Mouse (Mus musculus): ENCODE results near the gene Tldc1. TPM values are rescaled to one million over a fixed set of nuclear protein-coding genes. Genes with fewer than 3 reads are reported as not detected.

The Tldc1 gene
- polyA plus RNA-seq, 1 experiment from 2014 or later, result 9.5 TPM

- H3K27me3 ChIP-seq (replicated peaks; ENCODE audit: control insufficient read depth, insufficient read depth, low read length), result no peaks in the 10 kb centered on the region
- DNase-seq (ENCODE audit: low spot score), result no peak
- H3K4me2 ChIP-seq, result no peak overlapping the region
- no peak for ATAC-seq (replicated peaks; ENCODE audit: low FRiP score)
- no peaks in the 10 kb centered on the region for H3K9me3 ChIP-seq (ENCODE audit: control insufficient read depth, low read length)
- 41% methylated on average over 9 of the region's 9 CpGs for WGBS
- H3K36me3 ChIP-seq (ENCODE audit: control insufficient read depth, insufficient read depth, low read length), result no peaks in the 10 kb centered on the region
- no peak overlapping the region for H3K9ac ChIP-seq (ENCODE audit: low read depth, low read length)
- H3K27ac ChIP-seq (ENCODE audit: low read depth, low read length), result no peak overlapping the region
- peaks cover 6% of the 10 kb centered on the region; the same call in 1 of the 2 replicates for H3K4me1 ChIP-seq (replicated peaks; ENCODE audit: control insufficient read depth, insufficient read depth, low read length)
- H3K4me3 ChIP-seq (ENCODE audit: low read depth, low read length), result no peak overlapping the region
Observed at GRCm38 (mm10) chr8:119784141-119784574, 5.9 kb upstream of the Tldc1 start.

GRCm38 (mm10) chr8:119783579-119783978, 5.4 kb upstream of the Tldc1 start:
- Histone ChIP-seq H3K4me2 (no peak overlapping the region), H3K9me3 (ENCODE audit: control insufficient read depth, low read length) (no peaks in the 10 kb centered on the region), H3K4me1 (replicated peaks; ENCODE audit: control insufficient read depth, insufficient read depth, low read length) (peaks cover 10% of the 10 kb centered on the region; the same call in 1 of the 2 replicates), H3K27me3 (replicated peaks; ENCODE audit: control insufficient read depth, insufficient read depth, low read length) (no peaks in the 10 kb centered on the region), H3K4me3 (ENCODE audit: low read depth, low read length) (no peak overlapping the region), H3K9ac (ENCODE audit: low read depth, low read length) (0 out of 2 replicates have a peak overlapping the region, but pooled peaks have one; percentile 4), H3K27ac (ENCODE audit: low read depth, low read length) (no peak overlapping the region), H3K36me3 (ENCODE audit: control insufficient read depth, insufficient read depth, low read length) (no peaks in the 10 kb centered on the region)
- DNase-seq (ENCODE audit: low spot score) (no peak), ATAC-seq (replicated peaks; ENCODE audit: low FRiP score) (no peak)
- WGBS, result 56% methylated on average over 6 of the region's 6 CpGs

GRCm38 (mm10) chr8:119782715-119783114, 4.5 kb upstream of the Tldc1 start:
- no peak for DNase-seq (ENCODE audit: low spot score)
- Histone ChIP-seq H3K36me3 (ENCODE audit: control insufficient read depth, insufficient read depth, low read length) (no peaks in the 10 kb centered on the region), H3K4me3 (ENCODE audit: low read depth, low read length) (no peak overlapping the region), H3K27me3 (replicated peaks; ENCODE audit: control insufficient read depth, insufficient read depth, low read length) (no peaks in the 10 kb centered on the region), H3K4me2 (no peak overlapping the region), H3K9ac (ENCODE audit: low read depth, low read length) (no peak overlapping the region), H3K9me3 (ENCODE audit: control insufficient read depth, low read length) (no peaks in the 10 kb centered on the region), H3K4me1 (replicated peaks; ENCODE audit: control insufficient read depth, insufficient read depth, low read length) (peaks cover 13% of the 10 kb centered on the region; the same call in 1 of the 2 replicates), H3K27ac (ENCODE audit: low read depth, low read length) (no peak overlapping the region)
- ATAC-seq (replicated peaks; ENCODE audit: low FRiP score), result no peak
- 6% methylated on average over 5 of the region's 5 CpGs for WGBS

- H3K36me3 ChIP-seq (ENCODE audit: control insufficient read depth, insufficient read depth, low read length), result no peaks in the 10 kb centered on the region
- H3K27me3 ChIP-seq (replicated peaks; ENCODE audit: control insufficient read depth, insufficient read depth, low read length), result no peaks in the 10 kb centered on the region
- H3K4me3 ChIP-seq (ENCODE audit: low read depth, low read length), result no peak overlapping the region
- H3K27ac ChIP-seq (ENCODE audit: low read depth, low read length), result no peak overlapping the region
- peaks cover 18% of the 10 kb centered on the region; the same call in 1 of the 2 replicates for H3K4me1 ChIP-seq (replicated peaks; ENCODE audit: control insufficient read depth, insufficient read depth, low read length)
- no peak overlapping the region for H3K4me2 ChIP-seq
- DNase-seq (ENCODE audit: low spot score) (no peak), ATAC-seq (replicated peaks; ENCODE audit: low FRiP score) (no peak)
- 68% methylated on average over 4 of the region's 4 CpGs for WGBS
- H3K9me3 ChIP-seq (ENCODE audit: control insufficient read depth, low read length), result no peaks in the 10 kb centered on the region
- H3K9ac ChIP-seq (ENCODE audit: low read depth, low read length), result no peak overlapping the region
Observed at GRCm38 (mm10) chr8:119781086-119781840, 3.0 kb upstream of the Tldc1 start.

- Histone ChIP-seq H3K27me3 (replicated peaks; ENCODE audit: control insufficient read depth, insufficient read depth, low read length) (no peaks in the 10 kb centered on the region), H3K4me3 (ENCODE audit: low read depth, low read length) (no peak overlapping the region), H3K36me3 (ENCODE audit: control insufficient read depth, insufficient read depth, low read length) (no peaks in the 10 kb centered on the region), H3K9ac (ENCODE audit: low read depth, low read length) (no peak overlapping the region), H3K27ac (ENCODE audit: low read depth, low read length) (no peak overlapping the region), H3K4me1 (replicated peaks; ENCODE audit: control insufficient read depth, insufficient read depth, low read length) (peaks cover 18% of the 10 kb centered on the region; the same call in 1 of the 2 replicates), H3K9me3 (ENCODE audit: control insufficient read depth, low read length) (no peaks in the 10 kb centered on the region), H3K4me2 (no peak overlapping the region)
- DNase-seq (ENCODE audit: low spot score) (no peak), ATAC-seq (replicated peaks; ENCODE audit: low FRiP score) (no peak)
- 72% methylated on average over 9 of the region's 9 CpGs for WGBS
Observed at GRCm38 (mm10) chr8:119780402-119781049, 2.3 kb upstream of the Tldc1 start.

- Histone ChIP-seq H3K9me3 (ENCODE audit: control insufficient read depth, low read length) (no peaks in the 10 kb centered on the region), H3K4me3 (ENCODE audit: low read depth, low read length) (peak overlapping the region; percentile 74; the same call in 1 of the 2 replicates), H3K27ac (ENCODE audit: low read depth, low read length) (no peak overlapping the region), H3K4me1 (replicated peaks; ENCODE audit: control insufficient read depth, insufficient read depth, low read length) (peaks cover 13% of the 10 kb centered on the region; the same call in 1 of the 2 replicates), H3K9ac (ENCODE audit: low read depth, low read length) (no peak overlapping the region), H3K36me3 (ENCODE audit: control insufficient read depth, insufficient read depth, low read length) (no peaks in the 10 kb centered on the region), H3K27me3 (replicated peaks; ENCODE audit: control insufficient read depth, insufficient read depth, low read length) (no peaks in the 10 kb centered on the region), H3K4me2 (peak overlapping the region; percentile 97)
- WGBS, result 23% methylated on average over 14 of the region's 14 CpGs
- peak; percentile 76 for DNase-seq (ENCODE audit: low spot score)
- ATAC-seq (replicated peaks; ENCODE audit: low FRiP score), result 0 out of 2 replicates have a peak, but pooled peaks have one; percentile 3
Observed at GRCm38 (mm10) chr8:119779013-119779737, 959 bp upstream of the Tldc1 start.

- H3K9me3 ChIP-seq (ENCODE audit: control insufficient read depth, low read length), result no peaks in the 10 kb centered on the region
- H3K27ac ChIP-seq (ENCODE audit: low read depth, low read length), result peak overlapping the region; percentile 54
- peak overlapping the region; percentile 74 for H3K4me3 ChIP-seq (ENCODE audit: low read depth, low read length)
- peak overlapping the region; percentile 88 for H3K9ac ChIP-seq (ENCODE audit: low read depth, low read length)
- no peaks in the 10 kb centered on the region for H3K36me3 ChIP-seq (ENCODE audit: control insufficient read depth, insufficient read depth, low read length)
- no peak for DNase-seq (ENCODE audit: low spot score)
- peak overlapping the region; percentile 97 for H3K4me2 ChIP-seq
- no peaks in the 10 kb centered on the region for H3K27me3 ChIP-seq (replicated peaks; ENCODE audit: control insufficient read depth, insufficient read depth, low read length)
- H3K4me1 ChIP-seq (replicated peaks; ENCODE audit: control insufficient read depth, insufficient read depth, low read length), result peaks cover 13% of the 10 kb centered on the region; the same call in 1 of the 2 replicates
- WGBS, result 33% methylated on average over 7 of the region's 7 CpGs
- ATAC-seq (replicated peaks; ENCODE audit: low FRiP score), result peak; percentile 13
Observed at GRCm38 (mm10) chr8:119777765-119778164, 451 bp downstream of the Tldc1 start.

- Histone ChIP-seq H3K9ac (ENCODE audit: low read depth, low read length) (no peak overlapping the region), H3K36me3 (ENCODE audit: control insufficient read depth, insufficient read depth, low read length) (no peaks in the 10 kb centered on the region), H3K4me3 (ENCODE audit: low read depth, low read length) (no peak overlapping the region), H3K27me3 (replicated peaks; ENCODE audit: control insufficient read depth, insufficient read depth, low read length) (no peaks in the 10 kb centered on the region), H3K4me1 (replicated peaks; ENCODE audit: control insufficient read depth, insufficient read depth, low read length) (peaks cover 13% of the 10 kb centered on the region; the same call in 1 of the 2 replicates), H3K27ac (ENCODE audit: low read depth, low read length) (no peak overlapping the region), H3K9me3 (ENCODE audit: control insufficient read depth, low read length) (no peaks in the 10 kb centered on the region), H3K4me2 (no peak overlapping the region; the same call in 1 of the 2 replicates)
- 86% methylated on average over 7 of the region's 7 CpGs for WGBS
- ATAC-seq (replicated peaks; ENCODE audit: low FRiP score) (no peak), DNase-seq (ENCODE audit: low spot score) (no peak)
Observed at GRCm38 (mm10) chr8:119776668-119777245, 1.5 kb downstream of the Tldc1 start.
